Mouse (Mus musculus): Measurements from ENCODE around the gene Vav3.

Vav3 gene

GRCm38 (mm10) chr3:109351956-109352684 is 11.7 kb downstream of the Vav3 start:
- in situ Hi-C loops (cut with MboI, MseI): no loop called here

- in situ Hi-C loops (cut with MboI, MseI): no loop called here
Observed at GRCm38 (mm10) chr3:109352690-109353089, 12.2 kb downstream of the Vav3 start.

DNA sequence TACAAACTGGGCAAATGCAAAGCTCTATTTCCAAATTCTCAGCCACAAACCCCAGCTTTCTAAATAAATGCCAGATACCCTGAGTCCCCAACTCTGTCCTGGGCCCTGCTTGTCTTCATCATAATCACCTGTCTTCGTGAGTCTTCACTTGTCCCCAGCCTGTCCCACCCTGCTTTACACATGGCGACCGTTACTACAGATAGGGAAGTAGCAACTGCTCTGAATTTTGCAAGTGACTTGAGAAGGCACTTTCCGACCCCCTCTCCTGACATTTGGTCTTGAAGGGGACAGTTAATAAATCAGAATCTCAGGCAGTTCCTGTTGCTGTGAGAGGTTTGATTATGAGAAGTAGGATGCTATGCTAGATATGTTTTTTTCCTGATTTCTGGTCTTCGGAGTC is 13.4 kb downstream of the Vav3 start:
- in situ Hi-C loops (cut with MboI, MseI): no loop called here

DNA sequence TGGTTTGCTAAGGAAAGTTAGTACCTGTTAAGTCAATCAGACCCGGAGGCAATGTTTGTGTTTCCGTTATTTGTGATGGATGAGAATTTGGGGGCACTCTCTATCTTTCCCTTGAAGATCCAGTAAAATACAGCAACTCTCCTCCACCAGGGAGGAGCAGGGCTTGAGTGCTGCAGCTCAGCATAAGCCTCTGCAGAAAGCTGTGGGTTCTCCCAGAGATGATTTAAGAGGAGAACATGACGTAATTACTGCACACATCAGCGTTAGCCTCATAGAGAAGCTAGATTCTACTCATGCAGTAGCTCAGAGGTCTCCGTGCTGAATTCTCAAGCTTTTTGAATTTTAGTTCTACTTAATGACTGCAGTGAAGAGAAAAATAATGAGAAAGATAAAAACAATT is 14.7 kb downstream of the Vav3 start:
- in situ Hi-C loops (cut with MboI, MseI): no loop called here

DNA sequence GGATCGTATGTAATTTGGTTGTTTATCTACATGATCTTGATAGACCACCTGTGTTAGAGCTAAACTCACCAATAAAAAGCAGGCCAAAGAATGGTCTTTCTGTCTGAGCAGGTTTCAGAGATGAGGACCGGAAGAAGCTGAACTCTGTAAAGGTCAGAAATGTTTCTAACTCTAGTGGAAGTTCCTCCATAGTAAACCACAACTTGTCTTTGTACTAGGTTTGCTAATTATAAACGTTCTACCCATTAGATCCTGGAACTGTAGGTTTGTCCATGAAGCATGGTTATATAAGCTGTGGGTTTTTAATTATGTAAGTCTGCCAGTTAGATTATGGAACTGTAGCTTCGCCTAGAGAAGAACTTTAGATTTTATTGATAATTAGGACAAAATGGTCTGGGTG is 20.3 kb downstream of the Vav3 start:
- in situ Hi-C loops (cut with MboI, MseI): loop anchor here (5.0 kb wide), 1 partner anchor 107 kb away; no protein-coding TSS in a partner anchor

DNA sequence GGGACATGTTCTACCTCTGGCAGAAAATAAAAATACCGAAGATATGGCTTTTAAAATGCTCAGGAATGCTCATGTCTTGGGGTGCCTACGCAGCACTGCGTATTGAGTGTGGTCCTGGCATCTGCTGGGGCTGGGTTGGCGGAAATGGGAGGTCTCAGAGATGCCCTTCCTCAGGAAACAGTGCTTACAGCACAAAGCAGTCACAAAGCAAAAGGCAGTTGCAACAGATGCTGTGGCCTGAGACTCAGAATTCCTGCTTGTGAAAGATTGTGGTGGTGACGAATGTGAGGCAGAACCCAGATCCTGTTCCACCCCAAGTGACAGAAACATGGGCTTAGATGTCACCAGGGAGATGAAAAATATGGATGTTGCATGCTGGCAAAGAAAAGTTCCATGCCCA is 21.4 kb downstream of the Vav3 start:
- in situ Hi-C loops (cut with MboI, MseI): loop anchor here (5.0 kb wide), 1 partner anchor 105 kb away; no protein-coding TSS in a partner anchor

DNA sequence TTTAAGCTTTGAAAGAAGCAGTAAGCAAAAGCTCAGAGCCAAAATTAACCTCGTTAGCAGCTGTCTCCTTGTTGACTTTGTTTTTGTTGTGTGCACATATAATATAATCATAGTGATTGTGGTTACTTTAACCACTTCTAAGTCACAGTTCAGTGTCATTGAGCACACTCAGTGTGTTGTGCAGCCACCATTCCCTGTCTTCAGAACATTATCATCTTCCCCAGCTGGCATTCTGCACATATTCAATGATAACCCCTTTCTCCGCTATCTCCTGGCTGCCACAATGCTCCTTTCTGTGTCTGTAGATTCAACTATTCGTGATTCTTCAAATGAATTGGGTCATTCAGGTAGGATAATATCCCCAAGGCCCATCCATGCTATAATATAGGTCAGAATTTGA is 21.9 kb downstream of the Vav3 start:
- in situ Hi-C loops (cut with MboI, MseI): loop anchor here (5.0 kb wide), 1 partner anchor 105 kb away; no protein-coding TSS in a partner anchor

DNA sequence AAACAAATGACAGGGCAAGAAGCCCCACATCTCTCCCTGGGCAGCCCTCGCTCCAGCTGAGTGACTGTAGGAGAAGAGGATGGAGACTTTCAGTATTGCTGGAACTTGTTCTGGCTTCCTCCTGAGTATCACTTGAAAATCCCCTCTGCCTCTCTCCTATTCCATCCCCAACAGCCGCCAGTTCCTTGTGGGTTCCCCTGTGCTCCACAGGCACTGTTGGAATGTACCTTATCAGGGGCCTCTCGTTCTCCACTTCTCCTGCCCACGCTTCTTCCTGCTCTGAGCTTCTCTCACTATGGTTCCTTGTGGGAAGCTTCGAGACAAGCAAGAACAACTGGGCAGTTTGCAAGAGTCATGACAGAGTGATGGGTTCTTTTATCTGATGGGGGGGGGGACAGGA is 23.1 kb downstream of the Vav3 start:
- in situ Hi-C loops (cut with MboI, MseI): loop anchor here (5.0 kb wide), 1 partner anchor 104 kb away; no protein-coding TSS in a partner anchor

DNA sequence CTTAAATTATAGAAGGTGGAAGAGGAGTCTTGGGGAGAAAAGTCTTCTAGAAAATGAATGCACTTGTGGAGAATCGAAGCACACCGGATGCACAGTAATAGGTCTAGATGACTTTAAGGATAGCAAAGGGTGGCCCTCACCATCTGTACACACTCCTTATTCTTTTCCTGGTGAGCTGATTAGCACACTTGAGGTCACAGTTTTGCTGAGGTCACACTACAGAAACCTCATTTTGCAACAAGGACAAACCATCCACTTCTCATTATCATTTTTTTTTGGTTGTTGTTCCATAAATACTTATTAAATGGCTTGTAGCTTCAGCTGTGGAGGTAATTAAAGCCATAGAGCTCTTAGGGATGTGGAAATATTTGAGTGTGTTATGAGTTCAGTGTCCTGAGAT is 25.4 kb downstream of the Vav3 start:
- in situ Hi-C loops (cut with MboI, MseI): no loop called here

DNA sequence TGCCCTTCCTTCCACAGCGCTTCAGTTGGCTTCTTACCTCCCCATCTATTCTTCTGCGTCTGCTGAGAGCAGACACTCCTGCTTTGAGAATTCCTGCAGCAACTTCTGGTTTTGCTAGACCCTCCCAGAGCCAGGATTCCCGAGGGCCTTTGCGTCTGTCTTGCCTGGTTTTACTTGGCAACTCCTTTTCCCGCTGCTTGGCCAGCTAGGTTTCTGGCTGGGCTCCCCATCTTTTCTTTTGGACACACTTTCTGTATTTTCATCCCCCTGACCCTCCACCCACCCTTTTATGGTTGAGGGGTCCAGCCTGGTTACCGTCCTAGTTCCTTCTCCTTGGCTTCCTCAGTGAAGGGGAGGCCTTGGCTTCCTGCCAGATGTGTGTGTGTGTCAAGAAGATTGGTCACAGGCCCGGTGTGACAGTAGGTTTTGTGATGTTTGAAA is 26.0 kb downstream of the Vav3 start:
- in situ Hi-C loops (cut with MboI, MseI): no loop called here

GRCm38 (mm10) chr3:109368383-109369289 is 28.2 kb downstream of the Vav3 start:
- in situ Hi-C loops (cut with MboI, MseI): no loop called here

DNA sequence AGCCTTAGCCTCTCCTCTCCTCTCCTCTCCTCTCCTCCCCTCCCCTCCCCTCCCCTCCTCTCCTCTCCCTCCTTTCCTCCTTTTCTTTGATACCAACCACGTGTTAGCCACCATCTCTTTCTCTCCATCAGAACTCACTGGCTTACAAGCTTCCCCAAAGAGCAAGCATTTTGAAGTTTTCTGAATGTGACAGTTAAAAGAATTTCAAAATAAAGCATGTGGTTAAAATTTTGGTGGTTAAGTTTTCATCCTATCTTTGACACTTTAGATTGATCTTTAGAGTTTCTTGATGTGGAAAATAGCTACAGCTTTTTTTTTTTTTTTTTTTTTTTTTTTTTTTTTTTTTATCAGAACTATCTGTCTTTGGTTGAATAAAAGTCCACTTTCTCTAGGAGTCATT is 31.1 kb downstream of the Vav3 start:
- in situ Hi-C loops (cut with MboI, MseI): no loop called here

GRCm38 (mm10) chr3:109372678-109373077 is 32.2 kb downstream of the Vav3 start:
- in situ Hi-C loops (cut with MboI, MseI): no loop called here

GRCm38 (mm10) chr3:109378278-109378677 is 37.8 kb downstream of the Vav3 start:
- in situ Hi-C loops (cut with MboI, MseI): no loop called here

DNA sequence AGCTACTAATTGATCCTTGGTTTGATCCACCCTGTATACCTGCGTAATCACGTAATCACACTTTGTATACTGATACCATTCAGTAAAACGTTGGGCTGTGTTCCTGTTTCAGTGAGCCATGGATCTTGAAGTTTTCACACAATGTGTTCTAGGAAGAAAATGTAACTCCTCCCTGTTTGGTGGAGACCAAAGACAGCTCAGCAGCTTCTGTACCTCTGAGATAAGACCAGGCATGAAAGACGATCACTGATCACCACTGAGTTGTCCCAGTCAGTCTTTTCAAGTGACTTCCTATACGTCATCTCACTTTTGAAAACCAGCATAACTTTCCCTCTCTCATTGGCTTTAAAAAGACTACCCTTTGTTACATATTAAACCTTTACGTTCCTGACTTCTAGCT is 38.2 kb downstream of the Vav3 start:
- in situ Hi-C loops (cut with MboI, MseI): no loop called here

DNA sequence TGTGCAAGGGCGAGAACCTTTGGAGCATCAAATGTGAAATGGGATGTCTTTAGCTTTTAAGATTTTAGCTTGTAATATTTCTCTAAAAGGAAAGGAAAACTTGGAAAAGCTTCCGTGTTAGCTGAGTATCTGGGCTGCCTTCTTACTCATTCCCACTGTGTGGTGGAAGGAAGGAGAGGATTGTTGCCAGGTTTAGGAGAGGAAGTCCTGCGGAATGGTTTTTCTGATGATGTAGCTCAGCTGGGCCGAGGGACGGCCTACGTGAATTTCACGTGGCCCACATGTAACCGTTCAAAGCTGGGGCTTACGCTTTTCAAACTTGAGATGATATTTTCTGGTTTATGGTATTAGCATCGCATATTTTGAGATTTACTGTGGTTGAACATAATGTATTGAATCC is 48.3 kb downstream of the Vav3 start:
- in situ Hi-C loops (cut with MboI, MseI): no loop called here

DNA sequence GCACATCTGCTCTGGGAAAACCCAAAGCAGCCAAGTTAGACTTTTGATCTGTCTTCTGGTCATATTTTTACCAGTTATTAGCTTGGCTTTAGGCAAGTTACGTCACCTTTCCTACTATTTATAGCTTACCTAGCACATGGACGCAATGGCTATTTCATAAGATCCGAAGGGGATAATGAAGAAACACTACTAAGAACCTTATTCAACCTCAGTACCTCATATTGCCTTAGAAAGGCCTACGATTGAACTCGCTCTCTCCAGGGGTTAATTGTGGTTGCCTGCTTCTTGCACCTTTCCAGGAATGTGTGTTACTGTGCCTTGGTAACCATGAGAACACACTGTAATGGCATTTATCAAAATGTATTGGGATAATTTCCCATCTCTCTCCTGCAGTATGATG is 61.1 kb downstream of the Vav3 start:
- in situ Hi-C loops (cut with MboI, MseI): loop anchor here (5.0 kb wide), 1 partner anchor 81 kb away; no protein-coding TSS in a partner anchor

DNA sequence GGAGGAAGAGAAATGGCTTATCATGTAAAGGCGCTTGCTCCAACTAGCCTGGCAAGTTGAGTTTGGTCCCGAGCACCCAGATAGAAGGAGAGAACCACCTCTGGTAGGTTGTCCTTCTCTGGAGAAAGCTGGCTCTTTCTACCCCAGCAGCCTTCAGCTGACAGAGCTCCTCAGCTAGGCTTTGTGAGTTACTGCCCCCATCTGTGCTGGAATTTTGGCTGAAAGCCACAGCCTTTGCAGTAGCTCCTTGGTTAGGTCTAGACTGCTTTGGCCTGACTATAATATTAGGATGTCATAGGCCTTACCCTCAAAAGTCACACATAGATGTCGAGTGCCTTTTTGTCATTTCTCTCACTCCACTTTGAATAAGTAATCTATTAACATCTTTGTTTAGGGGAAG is 70.8 kb downstream of the Vav3 start:
- in situ Hi-C loops (cut with MboI, MseI): no loop called here

GRCm38 (mm10) chr3:109420403-109420802 is 80.0 kb downstream of the Vav3 start:
- in situ Hi-C loops (cut with MboI, MseI): no loop called here

DNA sequence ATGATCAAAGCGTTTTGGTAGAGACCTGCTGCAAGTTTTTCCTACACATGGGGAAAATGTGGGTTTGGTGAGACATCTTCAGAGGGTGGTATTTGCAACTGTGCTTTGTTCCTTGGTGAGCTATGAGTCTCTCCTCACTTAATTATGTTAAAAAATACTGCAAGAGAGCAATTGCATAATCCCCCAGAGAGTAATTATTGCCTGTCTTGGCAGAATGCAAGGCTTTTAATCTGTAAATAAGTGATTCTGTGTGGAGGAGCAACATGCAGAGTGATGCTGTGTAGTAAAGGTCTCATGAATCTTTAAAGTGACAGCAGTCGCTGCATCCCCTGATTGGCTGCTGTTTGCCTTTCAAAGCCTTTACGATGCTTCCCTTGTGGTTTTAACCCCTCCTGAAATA is 80.6 kb downstream of the Vav3 start:
- in situ Hi-C loops (cut with MboI, MseI): no loop called here

DNA sequence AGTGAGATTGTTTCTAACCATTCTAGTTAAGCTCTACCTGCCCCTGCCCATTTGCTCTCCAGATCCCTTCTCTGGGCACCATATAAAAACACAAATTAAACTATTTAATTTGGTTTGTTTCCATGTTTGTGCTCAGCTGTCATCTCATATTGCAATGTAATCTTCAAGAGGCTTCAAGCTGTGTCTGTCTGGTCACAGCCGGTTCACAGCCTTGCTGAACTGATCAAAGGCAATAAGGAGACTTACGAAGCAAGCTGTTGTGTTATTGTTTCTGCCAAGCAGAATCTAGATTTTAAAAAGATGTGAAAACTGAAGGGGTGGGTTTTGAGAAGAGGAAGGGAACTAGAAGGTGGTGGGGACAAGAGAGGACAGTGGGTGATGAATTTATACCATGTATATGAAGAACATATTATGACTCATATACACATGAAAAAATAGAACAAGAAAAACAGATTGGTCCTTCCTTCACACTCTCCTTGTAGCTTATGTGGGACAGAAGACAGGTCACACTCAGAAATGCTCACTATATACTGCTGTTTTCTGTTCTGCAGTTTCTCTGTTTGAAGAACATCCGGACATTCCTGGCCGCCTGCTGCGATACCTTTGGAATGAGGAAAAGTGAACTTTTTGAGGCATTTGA is 83.1 kb downstream of the Vav3 start:
- in situ Hi-C loops (cut with MboI, MseI): no loop called here

GRCm38 (mm10) chr3:109431285-109431684 is 90.8 kb downstream of the Vav3 start:
- in situ Hi-C loops (cut with MboI, MseI): no loop called here

All from T-helper 2 cell (primary cell).